Mouse (Mus musculus): ENCODE measurements at regions not wholly inside any gene's neighbourhood (a gene's known extent, or its start where the extent isn't known, plus 50 kb on each side); places are given as distances from the start of the nearest gene placed in this dataset.

- TF ChIP-seq POLR2A (IDR thresholded peaks at IDR 0.05; ENCODE audit: insufficient read depth, low read depth, low read length) (no peak), CTCF (IDR thresholded peaks at IDR 0.05) (no peak), EP300 (IDR thresholded peaks at IDR 0.05; ENCODE audit: insufficient read depth, low read depth, low read length) (no peak)
Observed at GRCm38 (mm10) chr9:79028234-79028633, 412.9 kb downstream of the Cd109 start.

Measured in heart, adult 2 months (tissue).